Mouse (Mus musculus) midbrain, embryonic 15.5 days (tissue): ENCODE measurements around the gene Pank3. TPM values are rescaled to one million over a fixed set of nuclear protein-coding genes. Genes with fewer than 3 reads are reported as not detected.
"Not testable (repeated sequence)": the region's sequence is repeated elsewhere in the genome, so short reads cannot be mapped to it uniquely, and the experiment has no call there.

Experiments used
- ATAC-seq: fragments of 200-750 bp; cut with Nextera tagmentation; replicated peaks from 2 replicates; pipeline ENCODE4 v1.8.0; 2017; ENCODE audit warnings: moderate TSS enrichment
- H3K27ac ChIP-seq: fragments of 300-500 bp; sonication (generic); 2 replicates; pipeline ENCODE4 v1.5.1; 2015; ENCODE audit warnings: mild to moderate bottlenecking, inconsistent platforms
- H3K27me3 ChIP-seq: fragments of 300-500 bp; sonication (generic); replicated peaks from 2 replicates; pipeline ENCODE4 v1.6.1; 2015; ENCODE audit warnings: inconsistent platforms
- H3K36me3 ChIP-seq: fragments of 300-500 bp; sonication (generic); replicated peaks from 2 replicates; pipeline ENCODE4 v1.6.1; 2015; ENCODE audit warnings: inconsistent platforms
- H3K4me1 ChIP-seq: fragments of 300-500 bp; sonication (generic); 2 replicates; pipeline ENCODE4 v1.6.1; 2015; ENCODE audit warnings: inconsistent platforms
- H3K4me2 ChIP-seq: fragments of 300-500 bp; sonication (generic); 2 replicates; pipeline ENCODE4 v1.6.1; 2015; ENCODE audit warnings: inconsistent platforms, mild to moderate bottlenecking, moderate library complexity
- H3K4me3 ChIP-seq: fragments of 300-500 bp; sonication (generic); 2 replicates; pipeline ENCODE4 v1.5.1; 2015; ENCODE audit warnings: mild to moderate bottlenecking, inconsistent platforms
- H3K9ac ChIP-seq: fragments of 300-500 bp; sonication (generic); 2 replicates; pipeline ENCODE4 v1.6.1; 2015; ENCODE audit warnings: mild to moderate bottlenecking, inconsistent platforms
- H3K9me3 ChIP-seq: fragments of 300-500 bp; sonication (generic); 2 replicates; pipeline ENCODE4 v1.6.1; 2016; ENCODE audit warnings: inconsistent platforms
- WGBS: fragments of 180-500 bp; shearing (Covaris S2); methylation state at CpG from one replicate; pipeline ENCODE4 v1.1.7; 2015; ENCODE audit warnings: mixed read lengths; 5-methylcytosine and 5-hydroxymethylcytosine counted together
- polyA plus RNA-seq: library from polyadenylated mRNA; unstranded; fragments of >200 nt; fragmentation: Nextera tagmentation; extraction: Ambion mirVana; gene quantifications from 2 replicates; pipeline ENCODE4 v1.2.1, GENCODE M21; 2015

The Pank3 gene
- polyA plus RNA-seq, 1 experiment from 2014 or later, result 20.7 TPM

- Histone ChIP-seq H3K4me3 (no peak overlapping the region), H3K9me3 (peaks cover 2% of the 10 kb centered on the region; the same call in 1 of the 2 replicates), H3K4me2 (no peak overlapping the region), H3K27ac (no peak overlapping the region), H3K27me3 (no peaks in the 10 kb centered on the region), H3K9ac (no peak overlapping the region), H3K36me3 (peaks cover 46% of the 10 kb centered on the region), H3K4me1 (no peaks in the 10 kb centered on the region)
- ATAC-seq, result no peak
- WGBS, result 95% methylated on average over 3 of the region's 3 CpGs
These were observed 14.7 kb downstream of the Pank3 start for GRCm38 (mm10) chr11:35784002-35784401.

- Histone ChIP-seq H3K9me3 (peaks cover 2% of the 10 kb centered on the region; the same call in 1 of the 2 replicates), H3K4me1 (no peaks in the 10 kb centered on the region), H3K4me2 (no peak overlapping the region), H3K36me3 (peaks cover 41% of the 10 kb centered on the region), H3K4me3 (no peak overlapping the region), H3K9ac (no peak overlapping the region), H3K27me3 (no peaks in the 10 kb centered on the region), H3K27ac (no peak overlapping the region)
- ATAC-seq, result no peak
- 97% methylated on average over 4 of the region's 4 CpGs for WGBS
These were observed 15.3 kb downstream of the Pank3 start for GRCm38 (mm10) chr11:35784537-35784936.

- Histone ChIP-seq H3K4me3 (no peak overlapping the region), H3K9ac (no peak overlapping the region)
- 56% methylated on average over 2 of the region's 2 CpGs for WGBS
These were observed 19.2 kb downstream of the Pank3 start for GRCm38 (mm10) chr11:35788443-35788842.

GRCm38 (mm10) chr11:35792800-35793199, 23.5 kb downstream of the Pank3 start:
- H3K36me3 ChIP-seq, H3K27me3 ChIP-seq, H3K9ac ChIP-seq, H3K9me3 ChIP-seq, H3K27ac ChIP-seq, H3K4me2 ChIP-seq, H3K4me3 ChIP-seq, ATAC-seq: not testable (repeated sequence)
- 74% methylated on average over 5 of the region's 5 CpGs for WGBS
- H3K4me1 ChIP-seq, result peaks cover 15% of the 10 kb centered on the region

More at GRCm38 (mm10) chr11:35788443-35788842, 19.2 kb downstream of the Pank3 start:
- H3K27me3 ChIP-seq, result no peaks in the 10 kb centered on the region
- peaks cover 2% of the 10 kb centered on the region; the same call in 1 of the 2 replicates for H3K9me3 ChIP-seq
- H3K36me3 ChIP-seq, result peaks cover 24% of the 10 kb centered on the region
- no peak for ATAC-seq
- no peak overlapping the region for H3K4me2 ChIP-seq
- no peak overlapping the region for H3K27ac ChIP-seq
- H3K4me1 ChIP-seq, result no peaks in the 10 kb centered on the region

- peaks cover 17% of the 10 kb centered on the region for H3K27me3 ChIP-seq
- under 1% methylated on average over 79 of the region's 86 CpGs for WGBS
- peak; percentile 84 for ATAC-seq
These were observed 28.6 kb downstream of the Pank3 start for GRCm38 (mm10) chr11:35797751-35798494.

GRCm38 (mm10) chr11:35798495-35798820, 29.2 kb downstream of the Pank3 start:
- ATAC-seq, result peak; percentile 97
- peak overlapping the region; percentile 71 for H3K4me3 ChIP-seq
- no peaks in the 10 kb centered on the region for H3K36me3 ChIP-seq
- H3K27ac ChIP-seq, result peak overlapping the region; percentile 91
- peak overlapping the region; percentile 85 for H3K4me2 ChIP-seq
- H3K9me3 ChIP-seq, result no peaks in the 10 kb centered on the region
- 0% methylated on average over 23 of the region's 23 CpGs for WGBS
- H3K27me3 ChIP-seq, result peaks cover 17% of the 10 kb centered on the region
- peak overlapping the region; percentile 80 for H3K9ac ChIP-seq
- H3K4me1 ChIP-seq, result peaks cover 22% of the 10 kb centered on the region

More at GRCm38 (mm10) chr11:35797751-35798494, 28.6 kb downstream of the Pank3 start:
- Histone ChIP-seq H3K36me3 (no peaks in the 10 kb centered on the region), H3K4me1 (peaks cover 22% of the 10 kb centered on the region), H3K9me3 (no peaks in the 10 kb centered on the region), H3K27ac (peak overlapping the region; percentile 91), H3K4me3 (peak overlapping the region; percentile 71), H3K4me2 (peak overlapping the region; percentile 85), H3K9ac (peak overlapping the region; percentile 80)

- H3K4me1 ChIP-seq, result peaks cover 22% of the 10 kb centered on the region
- peak within 1 kb of the TSS; percentile 85 for H3K4me2 ChIP-seq
- H3K9ac ChIP-seq, result peak within 1 kb of the TSS; percentile 80
- H3K9me3 ChIP-seq, result no peaks in the 10 kb centered on the region
- ATAC-seq, result peak; percentile 25; the same call in 1 of the 2 replicates
- WGBS, result 7% methylated on average over 11 of the region's 11 CpGs
- H3K4me3 ChIP-seq, result peak within 1 kb of the TSS; percentile 71
- H3K27ac ChIP-seq, result peak within 1 kb of the TSS; percentile 91
- H3K36me3 ChIP-seq, result no peaks in the 10 kb centered on the region
- H3K27me3 ChIP-seq, result peaks cover 17% of the 10 kb centered on the region
These were observed 29.6 kb downstream of the Pank3 start, which contains the start of gene Fbll1 for GRCm38 (mm10) chr11:35798874-35799273. Gene Fbll1 (minus strand): TSS chr11:35798884.

GRCm38 (mm10) chr11:35801332-35801731, 32.0 kb downstream of the Pank3 start:
- WGBS, result 80% methylated on average over 5 of the region's 5 CpGs
- no peak for ATAC-seq
- no peak overlapping the region for H3K27ac ChIP-seq

GRCm38 (mm10) chr11:35811458-35811857, 42.2 kb downstream of the Pank3 start:
- Histone ChIP-seq H3K9ac (no peak overlapping the region), H3K9me3 (no peaks in the 10 kb centered on the region), H3K27ac (no peak overlapping the region), H3K27me3 (no peaks in the 10 kb centered on the region), H3K4me1 (no peaks in the 10 kb centered on the region), H3K36me3 (peaks cover 83% of the 10 kb centered on the region), H3K4me3 (no peak overlapping the region), H3K4me2 (no peak overlapping the region)
- no peak for ATAC-seq
- 87% methylated on average over 10 of the region's 10 CpGs for WGBS

More at GRCm38 (mm10) chr11:35801332-35801731, 32.0 kb downstream of the Pank3 start:
- peaks cover 13% of the 10 kb centered on the region for H3K27me3 ChIP-seq
- no peak overlapping the region for H3K4me2 ChIP-seq
- no peaks in the 10 kb centered on the region for H3K9me3 ChIP-seq
- H3K36me3 ChIP-seq, result no peaks in the 10 kb centered on the region
- peaks cover 21% of the 10 kb centered on the region for H3K4me1 ChIP-seq
- no peak overlapping the region for H3K9ac ChIP-seq
- H3K4me3 ChIP-seq, result no peak overlapping the region

GRCm38 (mm10) chr11:35816316-35816715, 47.0 kb downstream of the Pank3 start:
- WGBS, result 92% methylated on average over 12 of the region's 12 CpGs
- Histone ChIP-seq H3K27ac (no peak overlapping the region), H3K9me3 (no peaks in the 10 kb centered on the region), H3K9ac (no peak overlapping the region), H3K4me3 (no peak overlapping the region), H3K4me1 (no peaks in the 10 kb centered on the region), H3K4me2 (no peak overlapping the region), H3K27me3 (no peaks in the 10 kb centered on the region), H3K36me3 (peaks cover 68% of the 10 kb centered on the region)
- no peak for ATAC-seq

- H3K4me3 ChIP-seq, result no peak overlapping the region
- peaks cover 6% of the 10 kb centered on the region for H3K4me1 ChIP-seq
- no peaks in the 10 kb centered on the region for H3K9me3 ChIP-seq
- 96% methylated on average over 6 of the region's 6 CpGs for WGBS
- no peak for ATAC-seq
- no peak overlapping the region for H3K27ac ChIP-seq
- no peak overlapping the region for H3K9ac ChIP-seq
- H3K4me2 ChIP-seq, result no peak overlapping the region
- peaks cover 55% of the 10 kb centered on the region for H3K36me3 ChIP-seq
- no peaks in the 10 kb centered on the region for H3K27me3 ChIP-seq
These were observed 58.4 kb downstream of the Pank3 start for GRCm38 (mm10) chr11:35827714-35828113.

GRCm38 (mm10) chr11:35832139-35832538, 62.9 kb downstream of the Pank3 start:
- 87% methylated on average over 4 of the region's 4 CpGs for WGBS
- Histone ChIP-seq H3K4me1 (peaks cover 18% of the 10 kb centered on the region), H3K4me3 (no peak overlapping the region), H3K9ac (no peak overlapping the region), H3K27me3 (no peaks in the 10 kb centered on the region), H3K4me2 (no peak overlapping the region), H3K36me3 (peaks cover 29% of the 10 kb centered on the region), H3K27ac (no peak overlapping the region), H3K9me3 (no peaks in the 10 kb centered on the region)
- no peak for ATAC-seq

GRCm38 (mm10) chr11:35833270-35833669, 64.0 kb downstream of the Pank3 start:
- peak overlapping the region; percentile 79 for H3K4me2 ChIP-seq
- ATAC-seq, result no peak
- H3K36me3 ChIP-seq, result peaks cover 19% of the 10 kb centered on the region
- H3K27ac ChIP-seq, result no peak overlapping the region
- H3K27me3 ChIP-seq, result no peaks in the 10 kb centered on the region
- whole genome bisulfite sequencing, result 90% methylated on average over 6 of the region's 6 CpGs
- H3K4me3 ChIP-seq, result peak overlapping the region; percentile 98
- no peaks in the 10 kb centered on the region for H3K9me3 ChIP-seq
- peaks cover 23% of the 10 kb centered on the region for H3K4me1 ChIP-seq
- H3K9ac ChIP-seq, result no peak overlapping the region
